Mouse (Mus musculus) Patski (cell line): ENCODE results near the gene Prr23a1. TPM values are rescaled to one million over a fixed set of nuclear protein-coding genes. Genes with fewer than 3 reads are reported as not detected.

Experiments
- ATAC-seq: fragments of 100-300 bp; one replicate; pipeline ENCODE4 v1.8.0; 2021
- CTCF ChIA-PET: fragments of 350-600 bp; sonication (Branson Sonifier 250); formaldehyde crosslinking; loops from one replicate; lab custom pipeline; 2022; ENCODE audit warnings: inconsistent platforms; lab: Charles Lee
- POLR2A ChIA-PET: fragments of 350-600 bp; sonication (Branson Sonifier 250); formaldehyde crosslinking; loops from one replicate; lab custom pipeline; 2022; ENCODE audit warnings: antibody characterized with exemption, inconsistent platforms; lab: Charles Lee
- DNase-seq: peaks from one replicate; pipeline ENCODE4 v3.0.0-alpha.2; 2011; ENCODE audit warnings: low read depth, low spot score
- H3K27me3 ChIP-seq: fragments of 371-371 bp; one replicate; pipeline ENCODE4 v1.5.1; 2021
- CTCF ChIP-seq: fragments of 100-300 bp; IDR thresholded peaks from one replicate; pipeline ENCODE4 v1.5.1; 2021
- in situ Hi-C: fragments of 300-500 bp; cut with MboI; formaldehyde crosslinking; loops from 3 replicates; pipeline ENCODE4 v1.11.1; 2018; ENCODE audit warnings: low pct_unique_long_range_greater_than_20kb, mixed read lengths
- polyA plus RNA-seq: library from polyadenylated mRNA; unstranded; gene quantifications from one replicate; pipeline ENCODE4 v1.2.3, GENCODE M21; 2021

Gene Prr23a1
- polyA plus RNA-seq, 1 experiment from 2014 or later = not detected

- CTCF ChIA-PET = no interaction called here
- no peak for DNase-seq
- POLR2A ChIA-PET = interaction anchor here (0.7 kb wide), 1 partner anchor 125 kb away, joined by 4 read pairs; no protein-coding TSS in a partner anchor
- ATAC-seq = no peak
- in situ Hi-C loops = no loop called here
- no peak for TF ChIP-seq CTCF
- H3K27me3 ChIP-seq = peaks cover 12% of the 10 kb centered on the region
Measured at GRCm38 (mm10) chr9:98820461-98820860, 21.8 kb upstream of the Prr23a1 start.

- H3K27me3 ChIP-seq = peaks cover 14% of the 10 kb centered on the region
- POLR2A ChIA-PET = interaction anchor here (0.7 kb wide), 1 partner anchor 125 kb away, joined by 4 read pairs; no protein-coding TSS in a partner anchor
- in situ Hi-C loops = no loop called here
- CTCF ChIA-PET = no interaction called here
- ATAC-seq (no peak), DNase-seq (no peak)
- no peak for TF ChIP-seq CTCF
Measured at GRCm38 (mm10) chr9:98821067-98821466, 21.2 kb upstream of the Prr23a1 start.

GRCm38 (mm10) chr9:98823805-98824204 lies 18.5 kb upstream of the Prr23a1 start:
- ATAC-seq = no peak
- POLR2A ChIA-PET = no interaction called here
- in situ Hi-C loops = no loop called here
- TF ChIP-seq CTCF = no peak
- CTCF ChIA-PET = no interaction called here
- DNase-seq = no peak
- peaks cover 12% of the 10 kb centered on the region for H3K27me3 ChIP-seq

- TF ChIP-seq CTCF = no peak
- ATAC-seq (no peak), DNase-seq (no peak)
- in situ Hi-C loops = no loop called here
- POLR2A ChIA-PET = no interaction called here
- peaks cover 9% of the 10 kb centered on the region for H3K27me3 ChIP-seq
- CTCF ChIA-PET = no interaction called here
Measured at GRCm38 (mm10) chr9:98829508-98829907, 12.8 kb upstream of the Prr23a1 start.

GRCm38 (mm10) chr9:98837537-98838074 lies 4.7 kb upstream of the Prr23a1 start:
- in situ Hi-C loops = no loop called here
- ChIA-PET CTCF (interaction anchor here (0.8 kb wide), 1 partner anchor 10 kb away, joined by 3 read pairs; no protein-coding TSS in a partner anchor), POLR2A (no interaction called here)
- TF ChIP-seq CTCF = no peak
- DNase-seq (no peak), ATAC-seq (no peak)
- H3K27me3 ChIP-seq = peaks cover 28% of the 10 kb centered on the region

GRCm38 (mm10) chr9:98856210-98856609 lies 13.9 kb downstream of the Prr23a1 start, which contains the start of gene Prr23a2:
Prr23a2 (plus strand) TSS chr9:98856494.
- peaks cover 13% of the 10 kb centered on the region for H3K27me3 ChIP-seq
- CTCF ChIA-PET = no interaction called here
- no peak for DNase-seq
- no peak for ATAC-seq
- POLR2A ChIA-PET = interaction anchor here (0.6 kb wide), 1 partner anchor 1262 kb away, joined by 3 read pairs; no protein-coding TSS in a partner anchor
- no peak for TF ChIP-seq CTCF
- in situ Hi-C loops = no loop called here

- ATAC-seq = no peak
- POLR2A ChIA-PET = no interaction called here
- peaks cover 20% of the 10 kb centered on the region for H3K27me3 ChIP-seq
- TF ChIP-seq CTCF = peak; percentile 66
- in situ Hi-C loops = no loop called here
- CTCF ChIA-PET = interaction anchor here (0.8 to 1.3 kb wide), 2 partner anchors 218 to 242 kb away, joined by 3 read pairs; no protein-coding TSS in a partner anchor
- no peak for DNase-seq
Measured at GRCm38 (mm10) chr9:98863463-98863862, 21.2 kb downstream of the Prr23a1 start.

- no peak for ATAC-seq
- no peak for TF ChIP-seq CTCF
- peaks cover 20% of the 10 kb centered on the region for H3K27me3 ChIP-seq
- ChIA-PET POLR2A (no interaction called here), CTCF (no interaction called here)
- DNase-seq = no peak
- in situ Hi-C loops = no loop called here
Measured at GRCm38 (mm10) chr9:98864571-98864970, 22.3 kb downstream of the Prr23a1 start, which contains the start of gene Prr23a3. Prr23a3 (plus strand) TSS chr9:98864767.

Other genes with a start within 250 kb of the Prr23a1 start
- gene Mrps22, start 240.8 kb upstream of the Prr23a1 start, polyA plus RNA-seq = 42.8 TPM
- not detected for gene Prr23a2, start 14.0 kb downstream of the Prr23a1 start, polyA plus RNA-seq
- gene Prr23a3, start 22.3 kb downstream of the Prr23a1 start, polyA plus RNA-seq = not detected
- gene 7420426K07Rik, start 60.6 kb downstream of the Prr23a1 start, polyA plus RNA-seq = not detected
- gene Foxl2, start 112.8 kb downstream of the Prr23a1 start, polyA plus RNA-seq = 2.2 TPM
- gene Faim, start 143.9 kb downstream of the Prr23a1 start, polyA plus RNA-seq = 39.9 TPM
- gene Gm1123, start 193.2 kb downstream of the Prr23a1 start, polyA plus RNA-seq = not detected